Mouse (Mus musculus): ENCODE data around the gene Rbfox3. TPM values are rescaled to one million over a fixed set of nuclear protein-coding genes. Genes with fewer than 3 reads are reported as not detected.

Gene Rbfox3
- polyA plus RNA-seq, 1 experiment from 2014 or later: not detected

- Histone ChIP-seq H3K36me3 (ENCODE audit: inconsistent target) (no peaks in the 10 kb centered on the region), H3K79me2 (ENCODE audit: inconsistent target) (no peaks in the 10 kb centered on the region), H3K27ac (no peak overlapping the region), H3K4me3 (ENCODE audit: inconsistent target) (no peak overlapping the region)
- WGBS (ENCODE audit: missing documents): 27% methylated on average over 4 of the region's 4 CpGs
Measured at GRCm38 (mm10) chr11:118545690-118546089, 365.7 kb downstream of the Rbfox3 start.

- 66% methylated on average over 6 of the region's 6 CpGs for WGBS (ENCODE audit: missing documents)
- Histone ChIP-seq H3K27ac (no peak overlapping the region), H3K4me3 (ENCODE audit: inconsistent target) (no peak overlapping the region), H3K79me2 (ENCODE audit: inconsistent target) (no peaks in the 10 kb centered on the region), H3K36me3 (ENCODE audit: inconsistent target) (no peaks in the 10 kb centered on the region)
Measured at GRCm38 (mm10) chr11:118544564-118544963, 366.8 kb downstream of the Rbfox3 start.

GRCm38 (mm10) chr11:118542906-118543305 lies 368.5 kb downstream of the Rbfox3 start:
- 78% methylated on average over 7 of the region's 7 CpGs for WGBS (ENCODE audit: missing documents)
- H3K79me2 ChIP-seq (ENCODE audit: inconsistent target): no peaks in the 10 kb centered on the region
- no peak overlapping the region for H3K27ac ChIP-seq
- no peaks in the 10 kb centered on the region for H3K36me3 ChIP-seq (ENCODE audit: inconsistent target)
- no peak overlapping the region for H3K4me3 ChIP-seq (ENCODE audit: inconsistent target)

GRCm38 (mm10) chr11:118540411-118541026 lies 370.9 kb downstream of the Rbfox3 start:
- Histone ChIP-seq H3K36me3 (ENCODE audit: inconsistent target) (no peaks in the 10 kb centered on the region), H3K79me2 (ENCODE audit: inconsistent target) (no peaks in the 10 kb centered on the region), H3K4me3 (ENCODE audit: inconsistent target) (no peak overlapping the region), H3K27ac (no peak overlapping the region)
- 65% methylated on average over 12 of the region's 12 CpGs for WGBS (ENCODE audit: missing documents)

- no peaks in the 10 kb centered on the region for H3K36me3 ChIP-seq (ENCODE audit: inconsistent target)
- no peak overlapping the region for H3K27ac ChIP-seq
- WGBS (ENCODE audit: missing documents): 93% methylated on average over 11 of the region's 11 CpGs
- H3K4me3 ChIP-seq (ENCODE audit: inconsistent target): no peak overlapping the region
- H3K79me2 ChIP-seq (ENCODE audit: inconsistent target): no peaks in the 10 kb centered on the region
Measured at GRCm38 (mm10) chr11:118538008-118538407, 373.4 kb downstream of the Rbfox3 start.

- Histone ChIP-seq H3K4me3 (ENCODE audit: inconsistent target) (no peak overlapping the region), H3K36me3 (ENCODE audit: inconsistent target) (no peaks in the 10 kb centered on the region), H3K27ac (no peak overlapping the region), H3K79me2 (ENCODE audit: inconsistent target) (no peaks in the 10 kb centered on the region)
- WGBS (ENCODE audit: missing documents): 46% methylated on average over 18 of the region's 18 CpGs
Measured at GRCm38 (mm10) chr11:118534382-118535092, 376.9 kb downstream of the Rbfox3 start.

- no peaks in the 10 kb centered on the region for H3K79me2 ChIP-seq (ENCODE audit: inconsistent target)
- H3K27ac ChIP-seq: no peak overlapping the region
- 94% methylated on average over 8 of the region's 8 CpGs for WGBS (ENCODE audit: missing documents)
- no peak overlapping the region for H3K4me3 ChIP-seq (ENCODE audit: inconsistent target)
- H3K36me3 ChIP-seq (ENCODE audit: inconsistent target): no peaks in the 10 kb centered on the region
Measured at GRCm38 (mm10) chr11:118530313-118530712, 381.1 kb downstream of the Rbfox3 start.

GRCm38 (mm10) chr11:118528761-118529160 lies 382.6 kb downstream of the Rbfox3 start:
- no peaks in the 10 kb centered on the region for H3K36me3 ChIP-seq (ENCODE audit: inconsistent target)
- H3K27ac ChIP-seq: no peak overlapping the region
- 90% methylated on average over 9 of the region's 9 CpGs for WGBS (ENCODE audit: missing documents)
- no peaks in the 10 kb centered on the region for H3K79me2 ChIP-seq (ENCODE audit: inconsistent target)
- H3K4me3 ChIP-seq (ENCODE audit: inconsistent target): no peak overlapping the region

- no peaks in the 10 kb centered on the region for H3K79me2 ChIP-seq (ENCODE audit: inconsistent target)
- WGBS (ENCODE audit: missing documents): 84% methylated on average over 11 of the region's 11 CpGs
- no peaks in the 10 kb centered on the region for H3K36me3 ChIP-seq (ENCODE audit: inconsistent target)
- no peak overlapping the region for H3K27ac ChIP-seq
- H3K4me3 ChIP-seq (ENCODE audit: inconsistent target): no peak overlapping the region
Measured at GRCm38 (mm10) chr11:118525059-118525458, 386.3 kb downstream of the Rbfox3 start.

GRCm38 (mm10) chr11:118523496-118524145 lies 387.8 kb downstream of the Rbfox3 start:
- Histone ChIP-seq H3K36me3 (ENCODE audit: inconsistent target) (no peaks in the 10 kb centered on the region), H3K79me2 (ENCODE audit: inconsistent target) (no peaks in the 10 kb centered on the region), H3K27ac (no peak overlapping the region), H3K4me3 (ENCODE audit: inconsistent target) (no peak overlapping the region)
- 90% methylated on average over 4 of the region's 4 CpGs for WGBS (ENCODE audit: missing documents)

GRCm38 (mm10) chr11:118520932-118521331 lies 390.5 kb downstream of the Rbfox3 start:
- no peaks in the 10 kb centered on the region for H3K36me3 ChIP-seq (ENCODE audit: inconsistent target)
- H3K4me3 ChIP-seq (ENCODE audit: inconsistent target): no peak overlapping the region
- 96% methylated on average over 2 of the region's 2 CpGs for WGBS (ENCODE audit: missing documents)
- no peak overlapping the region for H3K27ac ChIP-seq
- H3K79me2 ChIP-seq (ENCODE audit: inconsistent target): no peaks in the 10 kb centered on the region

GRCm38 (mm10) chr11:118520251-118520650 lies 391.1 kb downstream of the Rbfox3 start:
- Histone ChIP-seq H3K36me3 (ENCODE audit: inconsistent target) (no peaks in the 10 kb centered on the region), H3K79me2 (ENCODE audit: inconsistent target) (no peaks in the 10 kb centered on the region), H3K27ac (no peak overlapping the region), H3K4me3 (ENCODE audit: inconsistent target) (no peak overlapping the region)
- WGBS (ENCODE audit: missing documents): 58% methylated on average over 5 of the region's 5 CpGs

GRCm38 (mm10) chr11:118518743-118519142 lies 392.7 kb downstream of the Rbfox3 start:
- H3K79me2 ChIP-seq (ENCODE audit: inconsistent target): no peaks in the 10 kb centered on the region
- H3K36me3 ChIP-seq (ENCODE audit: inconsistent target): no peaks in the 10 kb centered on the region
- no peak overlapping the region for H3K27ac ChIP-seq
- H3K4me3 ChIP-seq (ENCODE audit: inconsistent target): no peak overlapping the region
- WGBS (ENCODE audit: missing documents): 88% methylated on average over 7 of the region's 7 CpGs

- Histone ChIP-seq H3K36me3 (ENCODE audit: inconsistent target) (no peaks in the 10 kb centered on the region), H3K79me2 (ENCODE audit: inconsistent target) (no peaks in the 10 kb centered on the region), H3K4me3 (ENCODE audit: inconsistent target) (no peak overlapping the region), H3K27ac (no peak overlapping the region)
- WGBS (ENCODE audit: missing documents): 82% methylated on average over 7 of the region's 7 CpGs
Measured at GRCm38 (mm10) chr11:118517924-118518323, 393.5 kb downstream of the Rbfox3 start.

GRCm38 (mm10) chr11:118512257-118512910 lies 399.0 kb downstream of the Rbfox3 start:
- no peak overlapping the region for H3K4me3 ChIP-seq (ENCODE audit: inconsistent target)
- no peak overlapping the region for H3K27ac ChIP-seq
- 69% methylated on average over 13 of the region's 15 CpGs for WGBS (ENCODE audit: missing documents)
- H3K79me2 ChIP-seq (ENCODE audit: inconsistent target): no peaks in the 10 kb centered on the region
- no peaks in the 10 kb centered on the region for H3K36me3 ChIP-seq (ENCODE audit: inconsistent target)
